10 mouse cellular contexts compared by ENCODE assay signal in the genomic region with DNA sequence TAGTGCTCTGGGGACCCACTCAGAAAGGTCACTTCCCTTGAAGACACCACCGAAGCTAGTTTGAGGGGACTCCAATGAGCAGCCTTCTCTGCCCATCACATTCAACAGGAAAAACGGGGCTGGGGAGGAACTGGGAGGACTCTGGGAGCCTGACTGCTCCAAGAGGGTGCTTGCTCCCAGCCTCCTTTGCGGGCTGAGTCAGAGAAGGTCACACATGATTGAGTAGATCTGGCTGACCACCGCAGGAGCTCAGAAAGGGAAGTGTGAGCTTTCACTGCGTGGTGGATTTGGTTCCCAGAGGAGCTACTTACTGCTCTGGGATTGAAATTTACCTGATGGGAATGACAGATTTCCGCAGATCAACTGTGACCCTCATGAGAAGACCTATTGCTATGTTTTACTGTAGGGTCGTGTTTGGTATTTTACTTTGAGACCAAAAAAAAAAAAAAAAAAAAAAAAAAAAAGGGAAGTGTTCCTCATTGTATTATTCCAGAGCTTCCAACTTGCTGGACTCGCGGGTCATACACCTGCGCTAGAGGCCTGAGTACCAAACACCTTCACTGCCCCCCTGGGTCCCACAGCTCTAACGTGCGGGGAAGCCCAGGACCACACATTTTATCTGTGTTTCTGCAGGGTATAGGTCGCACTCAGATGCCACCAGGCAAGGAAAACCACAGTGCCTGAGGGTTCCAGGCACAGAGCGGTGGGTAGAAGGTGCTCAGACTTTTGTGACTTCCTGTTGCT. TPM values are rescaled to one million over a fixed set of nuclear protein-coding genes. Genes with fewer than 3 reads are reported as not detected.
DNase-seq lines count a peak whose midpoint lies in the region; ATAC-seq and TF ChIP-seq lines count a peak whose summit lies in the region.
"Had no signal": no experiment of that assay in that cellular context is flagged by ENCODE, and none has a peak within 500 bp of the region (broad histone marks: within the 10 kb centered on the region; RNA-seq: fewer than 3 reads in every experiment).

No protein-coding gene starts in this region.

- H3K27ac ChIP-seq in left cerebral cortex, adult 2 months: no peak overlapping the region
- H3K27ac ChIP-seq: liver, embryonic 14.5 days had no signal

- intact Hi-C loops in left cerebral cortex, adult 2 months (cut with DNase I): loop anchor here (5.0 kb wide), 1 partner anchor 98 kb away; no protein-coding TSS in a partner anchor

- H3K4me3 ChIP-seq in left cerebral cortex, adult 2 months: no peak overlapping the region

- ATAC-seq in activated CD4-positive, CD25-positive, alpha-beta regulatory T cell, adult 4 months: peak; percentile 98
- ATAC-seq in inflammation-experienced regulatory T-cells, adult 6 months: peak; percentile 96

- peak; percentile 20 for DNase-seq in gastrocnemius, postnatal 25 days
- DNase-seq in gastrocnemius, postnatal 10 days: no peak
- peak; percentile 57 to 64 for DNase-seq in natural killer cell, adult 2 months (ENCODE audit: low spot score in 2 of 2)
- no peak for DNase-seq in neural tube, embryonic 10.5 days (ENCODE audit: extremely low spot score, low spot score)
- DNase-seq in left cerebral cortex, adult 2 months (ENCODE audit: extremely low spot score in 1 of 2, low spot score in 2 of 2): no peak
- DNase-seq in ovary, adult 18-20 months (ENCODE audit: low spot score): no peak
- DNase-seq: cerebellum, postnatal 25 days had no signal

- TF ChIP-seq CTCF in left cerebral cortex, adult 2 months (IDR thresholded peaks at IDR 0.05): no peak

RNA-seq across cellular contexts. Expression of gene Mab21l3, which starts 48.7 kb away (rescaled TPM):
- total RNA-seq in gastrocnemius, postnatal 25 days (2021): not detected
- total RNA-seq in gastrocnemius, postnatal 10 days (2021): under 1 TPM in 1 of 2 experiments, not detected in 1; 0.09 TPM
- polyA plus RNA-seq in activated CD4-positive, CD25-positive, alpha-beta regulatory T cell, adult 4 months (2017; shearing (Covaris generic)): not detected
- polyA plus RNA-seq in inflammation-experienced regulatory T-cells, adult 6 months (2017; shearing (Covaris generic)): under 1 TPM in 1 of 3 experiments, not detected in 2; 0.21 TPM
- under 1 TPM; 0.12 to 0.32 TPM for total RNA-seq in left cerebral cortex, adult 2 months (2021)

Comparison
In these comparisons a context has a peak if more than half of its experiments do, and no peak if none do; other contexts are left out.
1. DNase-seq: peak in gastrocnemius, postnatal 25 days (single experiment) and natural killer cell, adult 2 months (2 of 2); none in gastrocnemius, postnatal 10 days (single experiment), neural tube, embryonic 10.5 days (single experiment), left cerebral cortex, adult 2 months (0 of 2) and ovary, adult 18-20 months (single experiment).